Mouse (Mus musculus): ENCODE results near the gene Ptms. TPM values are rescaled to one million over a fixed set of nuclear protein-coding genes. Genes with fewer than 3 reads are reported as not detected.

The Ptms gene
- 260 and 276 TPM in 2 replicates for polyA plus RNA-seq (2015; fragmentation: Nextera tagmentation; extraction: Ambion mirVana)

DNA sequence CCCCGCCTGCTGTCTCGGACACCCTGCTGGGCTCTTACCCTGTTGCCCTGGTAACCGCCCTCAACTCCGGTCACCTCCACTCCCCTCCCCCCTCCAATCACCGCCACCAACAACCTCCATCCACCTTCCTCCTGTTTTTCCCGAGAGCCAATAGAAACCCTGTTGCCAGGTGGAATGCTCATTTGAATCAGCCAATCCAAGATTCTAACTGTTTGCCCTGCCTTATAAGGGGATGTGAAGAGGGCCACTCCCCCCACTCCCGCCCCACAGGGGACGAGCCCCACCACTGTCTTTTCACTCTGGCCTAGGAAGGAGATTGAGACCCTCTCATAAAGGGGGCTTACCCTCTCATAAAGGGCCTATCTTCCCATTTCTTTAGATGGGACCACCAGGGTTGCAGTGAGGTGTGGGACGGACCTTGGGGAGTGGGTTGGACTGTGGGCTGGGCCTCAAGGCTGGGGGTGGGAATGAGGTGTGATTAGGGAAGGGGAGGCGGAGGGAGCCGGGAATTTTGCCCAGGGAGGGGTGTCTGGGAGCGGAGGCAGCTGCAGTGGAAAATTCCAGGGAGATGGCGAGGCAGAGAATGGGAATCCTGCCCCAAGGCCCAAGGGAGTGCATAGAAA lies at the start of gene Ptms:
Gene Ptms, minus strand, starts transcription at position 409 of the 623 bp plus-strand sequence.
- peak within 1 kb of the TSS; percentile 36 for H3K4me3 ChIP-seq (ENCODE audit: low read depth, low read length)
- peaks cover 1% of the 10 kb centered on the region; the same call in 1 of the 2 replicates for H3K36me3 ChIP-seq (ENCODE audit: control insufficient read depth, insufficient read depth, low read length)
- no peaks in the 10 kb centered on the region for H3K9me3 ChIP-seq (ENCODE audit: control insufficient read depth, low read length)
- ATAC-seq (ENCODE audit: low FRiP score, low TSS enrichment) (peak; percentile 80), DNase-seq (ENCODE audit: low spot score) (peak; percentile 93)
- peak within 1 kb of the TSS; percentile 41 for H3K9ac ChIP-seq (ENCODE audit: low read length)
- H3K4me1 ChIP-seq (replicated peaks; ENCODE audit: control insufficient read depth, insufficient read depth), result peaks cover 11% of the 10 kb centered on the region; the same call in 1 of the 2 replicates
- H3K27me3 ChIP-seq (ENCODE audit: control insufficient read depth, insufficient read depth, low read length), result no peaks in the 10 kb centered on the region
- peak within 1 kb of the TSS; percentile 100 for H3K27ac ChIP-seq (replicated peaks)
- WGBS, result 1% methylated on average over 13 of the region's 13 CpGs
- TF ChIP-seq EP300 (optimal IDR thresholded peaks at IDR 0.05) (peak; percentile 41), CTCF (IDR thresholded peaks at IDR 0.05; ENCODE audit: low read depth) (no peak)
- peak within 1 kb of the TSS; percentile 53 for H3K4me2 ChIP-seq (replicated peaks; ENCODE audit: low read depth)

DNA sequence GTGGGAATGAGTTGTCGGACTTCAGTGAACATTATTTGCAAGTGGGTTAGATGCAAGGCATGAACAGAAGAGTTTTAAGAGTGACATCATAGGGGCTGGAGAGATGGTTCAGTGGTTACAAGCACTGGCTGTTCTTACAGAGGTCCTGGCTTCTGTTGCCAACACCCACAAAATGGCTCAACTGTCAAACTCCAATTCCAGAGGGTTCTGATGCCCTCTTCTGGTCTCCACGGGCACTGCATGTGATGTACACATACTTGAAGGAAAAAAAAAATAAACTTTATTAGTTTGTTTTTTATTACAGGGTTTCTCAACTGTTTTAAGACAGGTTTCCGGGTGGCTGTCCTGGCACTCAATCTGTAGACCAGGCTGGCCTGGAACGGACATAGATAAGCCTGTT lies 47.9 kb upstream of the Ptms start:
- Histone ChIP-seq H3K9ac (ENCODE audit: low read length) (no peak overlapping the region), H3K4me1 (replicated peaks; ENCODE audit: control insufficient read depth, insufficient read depth) (0 out of 2 replicates have a peak, but pooled peaks cover 6% of the 10 kb centered on the region), H3K9me3 (ENCODE audit: control insufficient read depth, low read length) (no peaks in the 10 kb centered on the region), H3K27me3 (ENCODE audit: control insufficient read depth, insufficient read depth, low read length) (no peaks in the 10 kb centered on the region), H3K4me2 (replicated peaks; ENCODE audit: low read depth) (no peak overlapping the region), H3K4me3 (ENCODE audit: low read depth, low read length) (no peak overlapping the region), H3K27ac (replicated peaks) (no peak overlapping the region), H3K36me3 (ENCODE audit: control insufficient read depth, insufficient read depth, low read length) (no peaks in the 10 kb centered on the region)
- WGBS, result 76% methylated on average over 4 of the region's 4 CpGs
- ATAC-seq (ENCODE audit: low FRiP score, low TSS enrichment), result no peak
- TF ChIP-seq CTCF (IDR thresholded peaks at IDR 0.05; ENCODE audit: low read depth) (peak; percentile 69), EP300 (optimal IDR thresholded peaks at IDR 0.05) (no peak)
- DNase-seq (ENCODE audit: low spot score), result peak; percentile 50

DNA sequence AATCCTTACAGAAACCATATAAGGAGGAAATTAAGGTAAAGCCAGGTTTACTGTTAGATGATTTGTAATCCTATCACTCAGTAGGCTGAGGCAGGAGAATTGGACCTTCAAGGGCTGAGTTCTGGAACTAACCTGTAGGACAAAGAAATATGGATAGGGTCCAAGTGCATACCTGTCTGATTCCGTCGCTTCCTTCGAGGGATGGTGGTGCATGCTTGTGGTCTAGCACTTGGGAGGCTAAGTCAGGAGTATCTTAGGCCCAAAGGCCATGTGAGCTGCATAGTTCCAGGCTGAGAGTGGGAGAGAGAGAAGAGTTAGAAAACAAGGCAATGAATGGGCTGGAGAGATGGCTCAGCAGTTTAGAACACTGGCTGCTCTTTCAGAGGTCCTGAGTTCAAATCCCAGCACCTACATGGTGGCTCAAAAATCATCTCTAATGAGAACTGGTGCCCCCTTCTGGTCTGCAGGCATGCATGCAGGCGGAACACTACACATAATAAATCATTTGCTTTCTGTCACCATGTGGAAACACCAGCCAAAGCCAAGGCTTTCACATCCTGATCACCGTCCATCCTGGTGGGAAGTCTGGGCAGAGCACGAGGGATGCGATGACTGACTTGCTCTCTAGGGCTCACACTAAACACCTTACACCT lies 46.7 kb upstream of the Ptms start:
- no peak for DNase-seq (ENCODE audit: low spot score)
- Histone ChIP-seq H3K36me3 (ENCODE audit: control insufficient read depth, insufficient read depth, low read length) (no peaks in the 10 kb centered on the region), H3K9ac (ENCODE audit: low read length) (no peak overlapping the region), H3K27me3 (ENCODE audit: control insufficient read depth, insufficient read depth, low read length) (no peaks in the 10 kb centered on the region), H3K4me2 (replicated peaks; ENCODE audit: low read depth) (peak overlapping the region; percentile 82), H3K4me1 (replicated peaks; ENCODE audit: control insufficient read depth, insufficient read depth) (0 out of 2 replicates have a peak, but pooled peaks cover 6% of the 10 kb centered on the region), H3K9me3 (ENCODE audit: control insufficient read depth, low read length) (no peaks in the 10 kb centered on the region), H3K4me3 (ENCODE audit: low read depth, low read length) (no peak overlapping the region; the same call in 1 of the 2 replicates), H3K27ac (replicated peaks) (no peak overlapping the region)
- no peak for ATAC-seq (ENCODE audit: low FRiP score, low TSS enrichment)
- WGBS, result 94% methylated on average over 7 of the region's 7 CpGs
- TF ChIP-seq EP300 (optimal IDR thresholded peaks at IDR 0.05) (no peak), CTCF (IDR thresholded peaks at IDR 0.05; ENCODE audit: low read depth) (peak; percentile 61)

DNA sequence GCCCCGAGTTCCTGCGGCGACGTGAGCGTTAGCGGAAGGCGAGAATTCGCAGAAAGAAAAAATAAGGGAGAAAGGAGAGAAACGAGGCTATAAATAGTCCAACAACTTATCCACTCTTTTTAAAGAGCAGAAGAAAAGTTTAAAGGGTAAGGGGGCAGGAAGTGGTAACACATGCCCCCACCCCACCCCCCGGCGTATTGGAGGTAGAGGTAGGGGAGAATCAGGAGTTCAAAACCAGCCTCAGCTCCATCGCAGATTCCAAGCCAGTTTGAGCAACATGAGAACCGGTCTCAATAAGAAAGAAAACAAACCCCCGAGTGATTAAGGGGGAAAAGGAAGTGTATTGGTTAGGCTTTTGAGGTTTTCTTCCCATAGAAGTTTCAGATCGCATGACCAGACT lies 45.8 kb upstream of the Ptms start:
- TF ChIP-seq EP300 (optimal IDR thresholded peaks at IDR 0.05) (no peak), CTCF (IDR thresholded peaks at IDR 0.05; ENCODE audit: low read depth) (no peak)
- Histone ChIP-seq H3K27ac (replicated peaks) (peak overlapping the region; percentile 90), H3K27me3 (ENCODE audit: control insufficient read depth, insufficient read depth, low read length) (no peaks in the 10 kb centered on the region), H3K9ac (ENCODE audit: low read length) (peak overlapping the region; percentile 84), H3K4me3 (ENCODE audit: low read depth, low read length) (peak overlapping the region; percentile 81), H3K4me2 (replicated peaks; ENCODE audit: low read depth) (peak overlapping the region; percentile 82), H3K36me3 (ENCODE audit: control insufficient read depth, insufficient read depth, low read length) (peaks cover 4% of the 10 kb centered on the region; the same call in 1 of the 2 replicates), H3K9me3 (ENCODE audit: control insufficient read depth, low read length) (no peaks in the 10 kb centered on the region), H3K4me1 (replicated peaks; ENCODE audit: control insufficient read depth, insufficient read depth) (0 out of 2 replicates have a peak, but pooled peaks cover 6% of the 10 kb centered on the region)
- ATAC-seq (ENCODE audit: low FRiP score, low TSS enrichment) (no peak), DNase-seq (ENCODE audit: low spot score) (no peak)
- WGBS, result 9% methylated on average over 15 of the region's 15 CpGs

DNA sequence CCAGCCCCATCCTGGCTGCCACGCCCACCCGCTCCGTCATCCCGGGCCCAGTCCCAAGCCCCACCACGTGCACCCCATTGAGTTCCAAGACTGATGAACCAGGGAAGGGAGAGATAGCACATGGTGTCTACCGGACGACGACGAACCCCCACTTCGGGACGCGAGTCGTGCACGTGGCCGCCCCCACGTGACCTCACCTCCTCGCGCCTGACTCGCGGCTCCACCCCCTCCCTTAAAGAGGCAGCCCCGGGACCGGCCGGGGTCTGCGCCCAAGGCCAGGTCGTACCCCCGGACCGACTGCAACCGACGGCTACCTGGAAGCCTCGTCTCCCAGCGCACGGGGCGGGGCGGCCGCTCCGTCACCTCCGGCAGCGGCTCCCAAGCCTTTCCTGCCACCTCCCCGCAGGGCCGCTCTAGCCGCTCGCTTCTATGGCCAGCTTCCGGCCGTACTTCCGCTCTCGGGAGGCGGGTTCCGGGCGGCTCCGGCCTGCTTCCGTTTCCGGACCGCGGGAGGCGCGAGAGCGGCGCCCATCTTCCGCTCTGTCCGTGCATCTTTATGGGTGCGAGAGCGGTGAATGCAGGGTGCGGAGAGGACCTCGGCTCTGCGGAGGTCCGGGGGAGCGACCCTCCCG lies 45.3 kb upstream of the Ptms start, which contains the start of gene Cops7a:
Gene Cops7a, minus strand, starts transcription at position 451 of the 632 bp plus-strand sequence.
- TF ChIP-seq EP300 (optimal IDR thresholded peaks at IDR 0.05), result peak; percentile 5
- TF ChIP-seq CTCF (IDR thresholded peaks at IDR 0.05; ENCODE audit: low read depth), result peak; percentile 37; the same call in 1 of the 2 replicates
- no peaks in the 10 kb centered on the region for H3K27me3 ChIP-seq (ENCODE audit: control insufficient read depth, insufficient read depth, low read length)

More for the DNA sequence above, 45.3 kb upstream of the Ptms start, which contains the start of gene Cops7a:
- peak; percentile 98 for DNase-seq (ENCODE audit: low spot score)
- Histone ChIP-seq H3K9ac (ENCODE audit: low read length) (peak within 1 kb of the TSS; percentile 84), H3K36me3 (ENCODE audit: control insufficient read depth, insufficient read depth, low read length) (peaks cover 4% of the 10 kb centered on the region; the same call in 1 of the 2 replicates), H3K27ac (replicated peaks) (peak within 1 kb of the TSS; percentile 90), H3K4me1 (replicated peaks; ENCODE audit: control insufficient read depth, insufficient read depth) (0 out of 2 replicates have a peak, but pooled peaks cover 6% of the 10 kb centered on the region), H3K4me2 (replicated peaks; ENCODE audit: low read depth) (peak within 1 kb of the TSS; percentile 82), H3K9me3 (ENCODE audit: control insufficient read depth, low read length) (no peaks in the 10 kb centered on the region), H3K4me3 (ENCODE audit: low read depth, low read length) (peak within 1 kb of the TSS; percentile 81)
- ATAC-seq (ENCODE audit: low FRiP score, low TSS enrichment), result peak; percentile 96
- WGBS, result under 1% methylated on average over 58 of the region's 68 CpGs
